Mouse (Mus musculus) neural tube, embryonic 10.5 days (tissue): Measurements from ENCODE around the gene Dytn.

Source experiments
- DNase-seq: peaks from one replicate; pipeline ENCODE4 v3.0.0-alpha.2; 2017; ENCODE audit warnings: low spot score; ENCODE audit errors: extremely low spot score

Gene Dytn

DNA sequence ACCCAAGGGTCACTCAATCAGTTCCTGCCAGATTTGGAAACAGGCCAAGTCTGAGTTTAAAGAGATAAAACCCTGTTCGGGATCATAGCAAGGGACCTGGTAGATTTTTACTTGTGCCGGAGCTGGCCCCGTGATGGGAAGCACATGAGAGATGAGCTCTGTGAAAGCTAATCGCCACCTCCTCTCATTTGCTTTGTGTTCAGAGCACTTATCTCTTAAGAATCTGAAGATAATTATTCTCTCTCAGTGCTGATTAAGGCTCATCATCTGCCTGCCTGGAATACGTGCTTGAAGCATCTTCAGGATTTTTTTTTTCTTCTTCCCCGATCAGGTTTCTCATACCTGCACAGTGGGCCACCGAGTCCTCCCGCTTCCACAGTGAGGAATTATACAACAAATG lies 107.6 kb downstream of the Dytn start:
- no peak for DNase-seq

DNA sequence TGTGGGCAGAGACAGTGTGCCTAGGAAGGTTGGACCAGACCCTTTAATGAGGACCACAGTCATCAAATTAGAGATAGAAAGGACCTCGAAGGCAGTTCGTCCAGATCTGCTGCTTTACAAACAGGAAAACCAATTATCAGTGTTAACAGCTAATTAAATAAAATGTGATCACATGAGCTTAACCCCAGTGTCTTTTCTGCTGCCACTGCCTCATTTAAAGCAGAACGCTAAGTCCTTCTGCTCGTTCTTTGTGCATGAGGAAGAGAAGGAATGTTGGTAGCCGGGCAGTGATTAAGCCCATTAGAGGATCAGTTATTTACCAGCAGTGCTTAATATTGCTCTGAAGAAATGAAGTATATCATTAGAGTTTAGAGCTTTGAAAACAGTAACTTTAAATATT lies 109.9 kb downstream of the Dytn start:
- no peak for DNase-seq

DNA sequence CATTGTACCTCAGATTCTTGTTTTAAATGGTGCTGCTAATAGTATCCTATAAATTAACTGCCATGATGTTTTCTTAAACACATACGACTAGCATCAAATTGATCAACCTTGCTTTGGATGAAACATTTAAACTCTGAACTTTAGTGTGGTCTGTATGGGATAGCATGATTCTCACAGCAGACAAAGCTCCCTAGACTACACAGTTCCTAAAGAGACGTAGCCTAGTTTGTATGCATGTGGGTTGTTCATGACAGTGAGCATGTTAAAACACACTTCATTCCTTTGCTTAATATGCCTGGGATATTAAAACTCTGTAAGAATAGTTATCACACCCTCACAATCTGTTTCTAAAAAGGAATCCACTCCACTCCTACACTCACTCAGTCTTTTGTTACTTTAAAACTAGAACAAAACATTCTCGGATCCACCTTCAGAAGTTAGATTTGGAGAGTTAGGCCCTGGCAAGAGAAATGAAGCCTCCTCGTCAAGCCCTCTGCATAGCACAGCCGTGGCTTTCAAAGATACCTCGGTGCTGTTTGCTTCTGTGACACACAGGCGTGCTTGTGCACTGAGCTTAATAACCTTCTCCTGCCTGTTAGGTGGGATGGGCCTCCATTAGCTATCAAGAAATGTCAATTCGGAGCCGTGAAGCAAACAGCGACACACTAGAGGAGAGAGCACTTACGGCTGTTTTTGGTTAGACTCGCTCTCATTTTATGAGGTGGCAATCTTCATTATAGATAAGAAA lies 112.7 kb downstream of the Dytn start:
- DNase-seq: no peak

DNA sequence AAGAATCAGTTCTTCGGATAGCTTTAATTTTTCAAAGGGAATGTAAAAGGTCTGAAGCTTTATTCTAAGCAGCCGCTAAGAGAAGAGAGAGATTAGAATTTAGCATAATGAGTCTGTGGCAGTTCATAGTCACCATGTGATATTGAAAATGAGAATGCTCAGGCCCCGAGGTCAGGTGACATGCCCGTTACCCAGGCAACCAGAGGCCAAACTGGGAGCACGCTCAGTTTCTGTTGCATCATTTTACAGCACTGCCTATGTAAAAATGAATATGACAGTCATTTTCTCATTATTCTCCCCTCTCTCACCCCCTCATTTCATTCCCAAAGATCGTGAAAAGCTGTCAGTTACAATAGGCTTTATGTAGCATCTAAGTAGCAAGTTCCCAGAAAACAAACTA lies 113.3 kb downstream of the Dytn start:
- peak; percentile 30 for DNase-seq
